Mouse (Mus musculus) CH12.LX (cell line): ENCODE data around the gene Ranbp10. TPM values are rescaled to one million over a fixed set of nuclear protein-coding genes. Genes with fewer than 3 reads are reported as not detected.

Experiments
- DNase-seq: peaks from one replicate; pipeline ENCODE4 v3.0.0-alpha.2; 2013; ENCODE audit errors: extremely low read depth
- H3K27ac ChIP-seq: 2 replicates; pipeline ENCODE4 v1.5.1; 2012; ENCODE audit warnings: low read depth, mild to moderate bottlenecking, control low read depth, moderate library complexity; ENCODE audit not compliant: insufficient read depth
- H3K27me3 ChIP-seq: replicated peaks from 2 replicates; pipeline ENCODE3; 2012; ENCODE audit warnings: inconsistent platforms
- H3K36me3 ChIP-seq, 2 experiments: replicated peaks in 1 of 2; 2 replicates each; pipeline versions ENCODE3 to v1.6.1; 2012; ENCODE audit warnings: inconsistent platforms in 1 of 2, low read length in 1 of 2, mild to moderate bottlenecking in 1 of 2, mixed read lengths in 1 of 2, moderate library complexity in 1 of 2; ENCODE audit not compliant: control insufficient read depth in 1 of 2, insufficient read depth in 1 of 2
- H3K4me1 ChIP-seq, 2 experiments: 2 replicates each; pipeline ENCODE4 v1.6.1; 2012; ENCODE audit warnings: inconsistent platforms in 1 of 2, moderate library complexity in 1 of 2; ENCODE audit not compliant: insufficient read depth in 2 of 2, control insufficient read depth in 1 of 2
- H3K4me2 ChIP-seq: 2 replicates; pipeline ENCODE4 v1.6.1; 2012; ENCODE audit warnings: low read depth, mild to moderate bottlenecking, control low read depth; ENCODE audit not compliant: poor library complexity, insufficient read depth, severe bottlenecking
- H3K4me3 ChIP-seq, 3 experiments: fragments of 150-350 bp in 1 of 3; sonication (generic) in 1 of 3; replicated peaks in 1 of 3; 2 replicates each; pipeline versions ENCODE3 to v1.5.1; 2011 to 2012; ENCODE audit warnings: low read depth in 2 of 3, low read length in 2 of 3, mild to moderate bottlenecking in 2 of 3, moderate library complexity in 2 of 3, control low read depth in 1 of 3, improper control_type of control experiment in 1 of 3, inconsistent platforms in 1 of 3, mixed read lengths in 1 of 3; ENCODE audit not compliant: poor library complexity in 1 of 3
- H3K79me2 ChIP-seq: replicated peaks from 2 replicates; pipeline ENCODE4 v1.6.1; 2012; ENCODE audit warnings: mild to moderate bottlenecking, moderate library complexity; ENCODE audit not compliant: control insufficient read depth, poor library complexity, insufficient read depth, severe bottlenecking; ENCODE audit errors: extremely low read depth
- H3K9ac ChIP-seq: 2 replicates; pipeline ENCODE4 v1.6.1; 2012; ENCODE audit warnings: low read depth, mild to moderate bottlenecking, control low read depth, moderate library complexity; ENCODE audit not compliant: insufficient read depth
- H3K9me3 ChIP-seq: replicated peaks from 2 replicates; pipeline ENCODE3; 2012; ENCODE audit warnings: low read length, inconsistent platforms, mixed read lengths
- BHLHE40 ChIP-seq: IDR thresholded peaks from 2 replicates; pipeline ENCODE4 v1.6.1; 2011; ENCODE audit warnings: mild to moderate bottlenecking, low read depth, low read length, improper control_type of control experiment
- CHD1 ChIP-seq: IDR thresholded peaks from 2 replicates; pipeline ENCODE4 v1.6.1; 2012; ENCODE audit warnings: low read depth, low read length, improper control_type of control experiment, inconsistent platforms
- GABPA ChIP-seq: IDR thresholded peaks from 2 replicates; pipeline ENCODE4 v1.6.1; 2012; ENCODE audit warnings: low read depth, low read length, improper control_type of control experiment, inconsistent platforms; ENCODE audit not compliant: insufficient replicate concordance
- HCFC1 ChIP-seq: IDR thresholded peaks from 2 replicates; pipeline ENCODE4 v1.6.1; 2012; ENCODE audit warnings: low read depth, mild to moderate bottlenecking, inconsistent platforms, low read length, improper control_type of control experiment
- IRF4 ChIP-seq: IDR thresholded peaks from 2 replicates; pipeline ENCODE4 v1.6.1; 2014; ENCODE audit warnings: low read depth, mild to moderate bottlenecking, inconsistent platforms, low read length, improper control_type of control experiment
- JUN ChIP-seq: IDR thresholded peaks from 2 replicates; pipeline ENCODE4 v1.6.1; 2011; ENCODE audit warnings: low read depth, mild to moderate bottlenecking, low read length, improper control_type of control experiment, moderate library complexity; ENCODE audit not compliant: insufficient read depth
- KAT2A ChIP-seq: IDR thresholded peaks from 2 replicates; pipeline ENCODE4 v1.6.1; 2012; ENCODE audit warnings: low read length, improper control_type of control experiment, inconsistent platforms; ENCODE audit not compliant: insufficient replicate concordance
- MAFK ChIP-seq: IDR thresholded peaks from 2 replicates; pipeline ENCODE4 v1.6.1; 2011; ENCODE audit warnings: low read length, improper control_type of control experiment; ENCODE audit not compliant: insufficient replicate concordance
- MAX ChIP-seq: IDR thresholded peaks from 2 replicates; pipeline ENCODE4 v1.6.1; 2011; ENCODE audit warnings: low read length, improper control_type of control experiment
- MXI1 ChIP-seq: IDR thresholded peaks from 2 replicates; pipeline ENCODE4 v1.6.1; 2011; ENCODE audit warnings: mild to moderate bottlenecking, low read depth, low read length, improper control_type of control experiment
- RAD21 ChIP-seq: IDR thresholded peaks from 2 replicates; pipeline ENCODE4 v1.6.1; 2011; ENCODE audit warnings: low read depth, mild to moderate bottlenecking, low read length, improper control_type of control experiment, moderate library complexity
- RCOR1 ChIP-seq: conservative IDR thresholded peaks from 2 replicates; pipeline ENCODE4 v1.6.1; 2012; ENCODE audit warnings: low read depth, mild to moderate bottlenecking, inconsistent platforms, low read length, improper control_type of control experiment
- SIN3A ChIP-seq: IDR thresholded peaks from 2 replicates; pipeline ENCODE4 v1.6.1; 2012; ENCODE audit warnings: low read length, improper control_type of control experiment, inconsistent platforms
- SMC3 ChIP-seq: IDR thresholded peaks from 2 replicates; pipeline ENCODE4 v1.6.1; 2011; ENCODE audit warnings: low read depth, low read length, improper control_type of control experiment
- USF2 ChIP-seq: conservative IDR thresholded peaks from 2 replicates; pipeline ENCODE4 v1.6.1; 2011; ENCODE audit warnings: low read depth, low read length, improper control_type of control experiment
- ZC3H11A ChIP-seq: IDR thresholded peaks from 2 replicates; pipeline ENCODE4 v1.6.1; 2012; ENCODE audit warnings: low read depth, mild to moderate bottlenecking, inconsistent platforms, low read length, improper control_type of control experiment
- ZKSCAN1 ChIP-seq: IDR thresholded peaks from 2 replicates; pipeline ENCODE4 v1.6.1; 2012; ENCODE audit warnings: low read depth, inconsistent platforms, low read length, improper control_type of control experiment, borderline replicate concordance
- ZMIZ1 ChIP-seq: IDR thresholded peaks from 2 replicates; pipeline ENCODE4 v1.6.1; 2012; ENCODE audit warnings: low read depth, mild to moderate bottlenecking, inconsistent platforms, low read length, improper control_type of control experiment
- dilution Hi-C: fragments of 300-500 bp; cut with MboI; formaldehyde crosslinking; loops from 2 replicates; pipeline ENCODE4 v1.14.3; 2020; ENCODE audit warnings: low sequenced_read_pairs; ENCODE audit not compliant: extremely low pct_unique_long_range_greater_than_20kb, extremely low pct_ligation_motif_present
- in situ Hi-C: fragments of 300-500 bp; cut with MboI; formaldehyde crosslinking; loops from 3 replicates; pipeline ENCODE4 v1.14.3; 2019; ENCODE audit warnings: low sequenced_read_pairs, low pct_ligation_motif_present, low pct_unique_long_range_greater_than_20kb, mixed read lengths
- polyA plus RNA-seq: library from polyadenylated mRNA; unstranded; fragments of >175 nt; gene quantifications from 2 replicates; pipeline ENCODE4 v1.2.1, GENCODE M21; 2012; ENCODE audit warnings: low read depth; ENCODE audit not compliant: insufficient read length
- total RNA-seq, 2 experiments: library from RNA; depleted of rRNA; stranded (reverse); fragments of 300-350 nt in 1 of 2; fragments of >200 nt in 1 of 2; gene quantifications; 2 replicates each; pipeline ENCODE4 v1.2.3; 2012 to 2014

Gene Ranbp10
- total and polyA plus RNA-seq, 3 experiments = 7.4 to 15.8 (median 8.7) TPM

DNA sequence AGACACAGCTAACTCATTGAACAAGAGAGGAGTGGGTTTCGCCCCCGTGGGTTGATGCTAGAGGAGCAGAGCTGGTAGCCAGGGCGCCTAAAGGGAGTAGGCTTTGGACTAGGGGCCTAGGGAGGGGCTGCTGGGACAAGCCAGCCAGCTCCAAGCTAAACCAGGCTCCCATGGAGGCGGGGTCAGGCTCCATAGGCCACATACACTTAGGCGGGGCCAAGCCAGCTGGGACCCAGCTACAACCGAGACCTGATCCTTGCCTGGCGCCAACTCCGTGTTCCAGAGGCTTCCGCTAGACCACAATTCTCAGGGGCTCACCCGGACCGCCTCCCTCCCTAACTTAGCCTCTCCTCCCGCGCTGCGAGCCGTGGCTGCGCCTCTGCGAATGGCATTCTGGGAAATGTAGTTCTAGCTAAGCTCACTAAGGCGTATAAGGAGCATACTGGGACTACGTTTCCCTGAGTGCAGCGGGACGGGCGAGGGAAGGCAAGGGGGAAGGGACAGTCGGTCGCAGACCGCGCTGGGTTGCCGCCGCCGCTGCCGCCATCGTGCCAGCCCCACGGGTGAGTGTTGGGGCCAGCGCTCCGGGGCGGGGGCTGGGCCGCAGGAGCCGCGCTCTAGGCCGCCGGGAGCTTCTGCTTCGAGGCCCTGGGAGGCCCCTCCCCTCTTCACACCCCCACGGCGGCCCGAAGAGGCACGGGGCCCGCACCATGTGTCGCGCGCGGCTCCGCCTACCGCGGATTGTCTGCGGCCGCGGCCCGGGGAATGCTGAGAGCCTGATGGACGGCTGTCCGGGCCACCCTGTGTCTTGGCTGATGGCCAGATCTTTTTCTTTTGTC, 33.2 kb upstream of the Ranbp10 start, which contains the start of gene Nutf2 (continued):
- TF ChIP-seq RCOR1 = no peak
- no peak for TF ChIP-seq ZC3H11A
- TF ChIP-seq ZKSCAN1 = no peak
- TF ChIP-seq HCFC1 = peak; percentile 96
- no peak for TF ChIP-seq SMC3
- no peak for TF ChIP-seq RAD21
- peak; percentile 45; the same call in 1 of the 2 replicates for TF ChIP-seq IRF4
- TF ChIP-seq GABPA = peak; percentile 85; the same call in 1 of the 2 replicates
- TF ChIP-seq MAX = no peak; the same call in 1 of the 2 replicates
- peak; percentile 98 for TF ChIP-seq KAT2A

DNA sequence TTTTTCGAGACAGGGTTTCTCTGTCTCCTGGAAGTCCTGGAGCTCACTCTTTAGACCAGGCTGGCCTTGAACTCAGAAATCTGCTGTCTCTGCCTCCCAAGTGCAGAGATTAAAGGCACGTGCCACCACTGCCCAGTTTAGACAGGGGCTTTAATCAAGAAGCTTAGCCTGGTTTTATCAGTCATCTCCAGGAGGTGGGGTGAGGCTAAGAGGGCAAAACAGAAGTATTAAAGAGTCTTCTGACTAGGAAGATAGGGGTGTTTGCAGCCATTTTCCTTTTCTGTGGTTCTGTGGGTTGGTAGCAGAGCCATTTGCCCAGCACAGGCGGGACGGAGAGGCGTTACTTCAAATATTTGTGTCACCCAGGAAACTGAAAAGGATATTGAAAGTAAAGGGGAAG, 32.2 kb upstream of the Ranbp10 start:
- no peak for DNase-seq
- Histone ChIP-seq H3K27me3 (no peaks in the 10 kb centered on the region), H3K9me3 (no peaks in the 10 kb centered on the region), H3K4me3 (peak overlapping the region in 1 of 3 experiments; percentile 99), H3K79me2 (peaks cover 77% of the 10 kb centered on the region), H3K4me2 (peak overlapping the region; percentile 90), H3K4me1 (peaks cover 11 to 62% of the 10 kb centered on the region in 2 experiments; a peak in 3 of 4 replicates), H3K36me3 (peaks cover 4 to 22% of the 10 kb centered on the region in 2 experiments)
- in situ Hi-C loops (no loop called here), dilution Hi-C loops (no loop called here)
- TF ChIP-seq CHD1 = 0 out of 2 replicates have a peak, but pooled peaks have one; percentile 29
- no peak for TF ChIP-seq JUN
- no peak for TF ChIP-seq RCOR1
- no peak for TF ChIP-seq ZC3H11A
- 0 out of 2 replicates have a peak, but pooled peaks have one; percentile 30 for TF ChIP-seq BHLHE40
- TF ChIP-seq MXI1 = no peak
- 0 out of 2 replicates have a peak, but pooled peaks have one; percentile 17 for TF ChIP-seq SIN3A
- TF ChIP-seq SMC3 = no peak
- no peak for TF ChIP-seq ZMIZ1
- TF ChIP-seq MAFK = no peak
- TF ChIP-seq KAT2A = no peak
- TF ChIP-seq USF2 = no peak
- TF ChIP-seq, all 38 proteins: peak for 3
- H3K9ac ChIP-seq = peak overlapping the region; percentile 73
- H3K27ac ChIP-seq = no peak overlapping the region
